Mouse (Mus musculus): ENCODE measurements around the gene Cdsn. TPM values are rescaled to one million over a fixed set of nuclear protein-coding genes. Genes with fewer than 3 reads are reported as not detected.
"Not testable (repeated sequence)": the region's sequence is repeated elsewhere in the genome, so short reads cannot be mapped to it uniquely, and the experiment has no call there.

The Cdsn gene
- 12.1 and 12.5 TPM in 2 replicates for polyA plus RNA-seq (2015; fragmentation: Nextera tagmentation; extraction: Ambion mirVana)

GRCm38 (mm10) chr17:35551881-35552414, at the start of gene Cdsn:
Gene Cdsn (plus strand): TSS chr17:35552128.
- Histone ChIP-seq H3K4me2 (replicated peaks) (no peak within 1 kb of the TSS), H3K4me1 (peaks cover 28% of the 10 kb centered on the region), H3K27ac (replicated peaks) (0 out of 2 replicates have a peak within 1 kb of the TSS, but pooled peaks have one; percentile 91), H3K4me3 (replicated peaks) (no peak within 1 kb of the TSS), H3K27me3 (no peaks in the 10 kb centered on the region), H3K9ac (no peak within 1 kb of the TSS), H3K9me3 (replicated peaks) (no peaks in the 10 kb centered on the region), H3K36me3 (no peaks in the 10 kb centered on the region)
- no peak for ATAC-seq (ENCODE audit: insufficient number of reproducible peaks, low FRiP score, low TSS enrichment, low read depth)
- 74% methylated on average over 10 of the region's 10 CpGs for WGBS

- Histone ChIP-seq H3K27me3 (peaks cover 23% of the 10 kb centered on the region), H3K36me3 (no peaks in the 10 kb centered on the region), H3K9me3 (replicated peaks) (no peaks in the 10 kb centered on the region), H3K4me2 (replicated peaks) (no peak overlapping the region), H3K4me3 (replicated peaks) (no peak overlapping the region), H3K9ac (no peak overlapping the region), H3K4me1 (peaks cover 7% of the 10 kb centered on the region; the same call in 1 of the 2 replicates), H3K27ac (replicated peaks) (no peak overlapping the region)
- WGBS = 7% methylated on average over 6 of the region's 6 CpGs
- ATAC-seq (ENCODE audit: insufficient number of reproducible peaks, low FRiP score, low TSS enrichment, low read depth) = 0 out of 2 replicates have a peak, but pooled peaks have one; percentile 39
Observed at GRCm38 (mm10) chr17:35502226-35502625, 49.7 kb upstream of the Cdsn start.

- H3K36me3 ChIP-seq = no peaks in the 10 kb centered on the region
- WGBS = 56% methylated on average over 5 of the region's 5 CpGs
Observed at GRCm38 (mm10) chr17:35502762-35503161, 49.2 kb upstream of the Cdsn start.

GRCm38 (mm10) chr17:35503849-35504248, 48.1 kb upstream of the Cdsn start:
- H3K4me1 ChIP-seq = peaks cover 7% of the 10 kb centered on the region; the same call in 1 of the 2 replicates
- 29% methylated on average over 5 of the region's 5 CpGs for WGBS
- H3K27me3 ChIP-seq = peaks cover 30% of the 10 kb centered on the region
- no peak overlapping the region for H3K9ac ChIP-seq
- no peaks in the 10 kb centered on the region for H3K36me3 ChIP-seq
- no peak overlapping the region for H3K4me2 ChIP-seq (replicated peaks)
- H3K27ac ChIP-seq (replicated peaks) = no peak overlapping the region
- H3K9me3 ChIP-seq (replicated peaks) = no peaks in the 10 kb centered on the region
- H3K4me3 ChIP-seq (replicated peaks) = no peak overlapping the region
- no peak for ATAC-seq (ENCODE audit: insufficient number of reproducible peaks, low FRiP score, low TSS enrichment, low read depth)

More at GRCm38 (mm10) chr17:35502762-35503161, 49.2 kb upstream of the Cdsn start:
- Histone ChIP-seq H3K4me1 (peaks cover 7% of the 10 kb centered on the region; the same call in 1 of the 2 replicates), H3K9me3 (replicated peaks) (no peaks in the 10 kb centered on the region), H3K27ac (replicated peaks) (no peak overlapping the region), H3K27me3 (peaks cover 29% of the 10 kb centered on the region), H3K9ac (no peak overlapping the region), H3K4me2 (replicated peaks) (no peak overlapping the region), H3K4me3 (replicated peaks) (no peak overlapping the region)
- no peak for ATAC-seq (ENCODE audit: insufficient number of reproducible peaks, low FRiP score, low TSS enrichment, low read depth)

- Histone ChIP-seq H3K4me2 (replicated peaks) (no peak overlapping the region), H3K9ac (no peak overlapping the region)
Observed at GRCm38 (mm10) chr17:35504628-35505481, 47.1 kb upstream of the Cdsn start.

GRCm38 (mm10) chr17:35505776-35506175, 46.2 kb upstream of the Cdsn start, which contains the start of gene Pou5f1:
Gene Pou5f1 (plus strand): TSS chr17:35506018.
- no peak for ATAC-seq (ENCODE audit: insufficient number of reproducible peaks, low FRiP score, low TSS enrichment, low read depth)
- H3K4me3 ChIP-seq (replicated peaks) = no peak within 1 kb of the TSS
- H3K27me3 ChIP-seq = peaks cover 33% of the 10 kb centered on the region
- H3K4me1 ChIP-seq = peaks cover 14% of the 10 kb centered on the region
- H3K4me2 ChIP-seq (replicated peaks) = no peak within 1 kb of the TSS
- H3K9ac ChIP-seq = no peak within 1 kb of the TSS
- no peaks in the 10 kb centered on the region for H3K36me3 ChIP-seq
- WGBS = 50% methylated on average over 13 of the region's 13 CpGs
- H3K27ac ChIP-seq (replicated peaks) = no peak within 1 kb of the TSS
- H3K9me3 ChIP-seq (replicated peaks) = no peaks in the 10 kb centered on the region

More at GRCm38 (mm10) chr17:35504628-35505481, 47.1 kb upstream of the Cdsn start:
- ATAC-seq (ENCODE audit: insufficient number of reproducible peaks, low FRiP score, low TSS enrichment, low read depth) = no peak
- WGBS = 41% methylated on average over 8 of the region's 8 CpGs
- Histone ChIP-seq H3K27ac (replicated peaks) (no peak overlapping the region), H3K36me3 (no peaks in the 10 kb centered on the region), H3K9me3 (replicated peaks) (no peaks in the 10 kb centered on the region), H3K27me3 (peaks cover 33% of the 10 kb centered on the region), H3K4me1 (peaks cover 14% of the 10 kb centered on the region), H3K4me3 (replicated peaks) (no peak overlapping the region)

GRCm38 (mm10) chr17:35506881-35507280, 45.0 kb upstream of the Cdsn start:
- ATAC-seq (ENCODE audit: insufficient number of reproducible peaks, low FRiP score, low TSS enrichment, low read depth) = no peak
- no peaks in the 10 kb centered on the region for H3K36me3 ChIP-seq
- WGBS = 19% methylated on average over 10 of the region's 10 CpGs

GRCm38 (mm10) chr17:35507556-35508260, 44.2 kb upstream of the Cdsn start:
- WGBS = 25% methylated on average over 13 of the region's 13 CpGs

More at GRCm38 (mm10) chr17:35506881-35507280, 45.0 kb upstream of the Cdsn start:
- Histone ChIP-seq H3K4me1 (peaks cover 14% of the 10 kb centered on the region), H3K27me3 (peaks cover 33% of the 10 kb centered on the region), H3K9me3 (replicated peaks) (no peaks in the 10 kb centered on the region), H3K4me3 (replicated peaks) (no peak overlapping the region), H3K27ac (replicated peaks) (no peak overlapping the region), H3K9ac (no peak overlapping the region), H3K4me2 (replicated peaks) (no peak overlapping the region)

GRCm38 (mm10) chr17:35508279-35508678, 43.6 kb upstream of the Cdsn start:
- peaks cover 33% of the 10 kb centered on the region for H3K27me3 ChIP-seq
- not testable (repeated sequence) for H3K9me3 ChIP-seq (replicated peaks); H3K4me1 ChIP-seq; ATAC-seq (ENCODE audit: insufficient number of reproducible peaks, low FRiP score, low TSS enrichment, low read depth); H3K9ac ChIP-seq; H3K4me3 ChIP-seq (replicated peaks); H3K27ac ChIP-seq (replicated peaks); H3K36me3 ChIP-seq; H3K4me2 ChIP-seq (replicated peaks)
- 53% methylated on average over 5 of the region's 5 CpGs for WGBS

More at GRCm38 (mm10) chr17:35507556-35508260, 44.2 kb upstream of the Cdsn start:
- Histone ChIP-seq H3K27me3 (peaks cover 33% of the 10 kb centered on the region), H3K9ac (no peak overlapping the region), H3K36me3 (peaks cover under 1% of the 10 kb centered on the region; the same call in 1 of the 2 replicates), H3K4me3 (replicated peaks) (no peak overlapping the region), H3K4me1 (peaks cover 8% of the 10 kb centered on the region), H3K9me3 (replicated peaks) (no peaks in the 10 kb centered on the region), H3K4me2 (replicated peaks) (no peak overlapping the region), H3K27ac (replicated peaks) (no peak overlapping the region)
- no peak for ATAC-seq (ENCODE audit: insufficient number of reproducible peaks, low FRiP score, low TSS enrichment, low read depth)

- 16% methylated on average over 8 of the region's 8 CpGs for WGBS
- no peak overlapping the region for H3K4me3 ChIP-seq (replicated peaks)
- H3K4me1 ChIP-seq = peaks cover 10% of the 10 kb centered on the region
- peaks cover 7% of the 10 kb centered on the region; the same call in 1 of the 2 replicates for H3K36me3 ChIP-seq
- no peak overlapping the region for H3K4me2 ChIP-seq (replicated peaks)
- peaks cover 33% of the 10 kb centered on the region for H3K27me3 ChIP-seq
- ATAC-seq (ENCODE audit: insufficient number of reproducible peaks, low FRiP score, low TSS enrichment, low read depth) = no peak
- no peak overlapping the region for H3K9ac ChIP-seq
- no peaks in the 10 kb centered on the region for H3K9me3 ChIP-seq (replicated peaks)
- H3K27ac ChIP-seq (replicated peaks) = no peak overlapping the region
Observed at GRCm38 (mm10) chr17:35509284-35509683, 42.6 kb upstream of the Cdsn start.

Measured in embryonic facial prominence, embryonic 15.5 days (tissue).